Mouse (Mus musculus): ENCODE measurements around the gene Prss42. TPM values are rescaled to one million over a fixed set of nuclear protein-coding genes. Genes with fewer than 3 reads are reported as not detected.

Gene Prss42
- total RNA-seq, 2 experiments from 2014 or later = not detected

Other genes starting within 250 kb of the Prss42 start
- 10 to 100 TPM; 11.0 to 14.0 TPM for gene Nradd, start 173.7 kb upstream of the Prss42 start, total RNA-seq (2021)
- 1 to 10 TPM; 8.5 to 9.8 TPM for gene Nbeal2, start 144.0 kb upstream of the Prss42 start, total RNA-seq (2021)
- 10 to 100 TPM; 49.6 to 52.2 TPM for gene Ccdc12, start 141.7 kb upstream of the Prss42 start, total RNA-seq (2021)
- 1 to 10 TPM in 1 of 2 experiments, under 1 TPM in 1; 0.93 to 4.1 TPM for gene Myl3, start 56.3 kb upstream of the Prss42 start, total RNA-seq (2021)
- gene Pth1r, start 51.0 kb upstream of the Prss42 start, total RNA-seq (2021) = 10 to 100 TPM; 11.3 to 34.2 TPM
- not detected for gene Prss44, start 15.8 kb downstream of the Prss42 start, total RNA-seq (2021)
- gene Prss43, start 28.5 kb downstream of the Prss42 start, total RNA-seq (2021) = not detected
- not detected for gene Prss45, start 36.4 kb downstream of the Prss42 start, total RNA-seq (2021)
- gene Prss46, start 46.3 kb downstream of the Prss42 start, total RNA-seq (2021) = not detected
- not detected for gene Prss50, start 59.8 kb downstream of the Prss42 start, total RNA-seq (2021)
- 10 to 100 TPM; 16.5 to 32.6 TPM for gene Als2cl, start 81.7 kb downstream of the Prss42 start, total RNA-seq (2021)
- 1 to 10 TPM; 2.1 to 4.7 TPM for gene Tmie, start 81.9 kb downstream of the Prss42 start, total RNA-seq (2021)
- not detected for gene Fam240a, start 118.7 kb downstream of the Prss42 start, total RNA-seq (2021)
- gene Tdgf1, start 148.0 kb downstream of the Prss42 start, total RNA-seq (2021) = not detected
- gene Lrrc2, start 153.4 kb downstream of the Prss42 start, total RNA-seq (2021) = 10 to 100 TPM in 1 of 2 experiments, 1 to 10 TPM in 1; 4.0 to 10.4 TPM
- 1 to 10 TPM; 3.8 to 5.4 TPM for gene Rtp3, start 192.4 kb downstream of the Prss42 start, total RNA-seq (2021)
- 1 to 10 TPM; 1.2 to 1.7 TPM for gene Ltf, start 221.1 kb downstream of the Prss42 start, total RNA-seq (2021)